Mouse (Mus musculus) adrenal gland, adult 2 months (tissue): ENCODE measurements around the gene E2f4. TPM values are rescaled to one million over a fixed set of nuclear protein-coding genes. Genes with fewer than 3 reads are reported as not detected.

Experiments used
- DNase-seq: peaks from one replicate; pipeline ENCODE4 v3.0.0; 2021
- polyA plus RNA-seq: library from polyadenylated mRNA; depleted of rRNA; stranded (reverse); fragments of >200 nt; gene quantifications from 2 replicates; pipeline ENCODE4 v1.2.3, GENCODE M21; 2012
- total RNA-seq, 2 experiments: library from RNA; stranded (reverse); gene quantifications; 2 replicates each; pipeline ENCODE4 v1.2.3; 2021

E2f4 gene
- total and polyA plus RNA-seq, 3 experiments, result 35.9 to 108 (median 47.0) TPM

DNA sequence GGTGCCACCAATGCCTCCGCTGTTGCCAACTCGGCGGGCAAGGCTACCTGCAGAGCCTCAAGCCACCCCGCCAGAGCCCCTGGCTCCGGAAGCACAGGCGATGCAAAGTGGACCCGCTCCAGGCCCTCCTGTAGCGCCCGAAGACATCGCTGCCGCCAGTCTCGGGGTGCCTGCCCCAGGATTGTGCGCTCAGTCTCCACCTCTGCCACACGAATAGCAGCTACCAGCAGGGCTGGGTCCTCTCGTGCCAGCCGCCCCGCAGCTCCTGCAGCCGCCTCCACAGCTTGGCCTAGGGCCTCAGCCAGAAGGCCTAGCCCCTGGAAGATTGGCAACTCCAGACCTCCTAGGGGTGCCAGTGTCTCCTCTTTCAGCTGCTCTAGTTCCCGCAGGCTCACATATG is 4.1 kb upstream of the E2f4 start:
- no peak for DNase-seq

DNA sequence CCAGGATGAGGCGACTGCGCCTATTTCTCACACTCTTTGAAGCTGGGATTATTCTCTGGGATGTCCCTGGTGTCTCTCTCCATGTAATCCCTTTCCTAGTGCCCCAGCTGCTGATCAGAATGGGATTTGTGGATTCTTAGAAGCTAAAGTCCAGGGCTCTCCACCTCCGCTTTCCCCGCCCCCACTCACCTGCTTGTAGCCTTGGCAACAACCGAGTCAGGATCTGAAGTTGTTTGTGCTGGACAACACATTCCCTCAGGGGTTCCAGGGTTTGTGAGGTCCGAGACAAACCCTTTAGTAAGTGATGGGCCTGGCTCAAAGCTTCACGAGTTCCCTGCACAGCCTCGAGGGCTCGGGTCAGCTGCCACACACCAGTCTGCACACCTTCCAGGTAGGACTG is 2.7 kb upstream of the E2f4 start:
- DNase-seq, result no peak

DNA sequence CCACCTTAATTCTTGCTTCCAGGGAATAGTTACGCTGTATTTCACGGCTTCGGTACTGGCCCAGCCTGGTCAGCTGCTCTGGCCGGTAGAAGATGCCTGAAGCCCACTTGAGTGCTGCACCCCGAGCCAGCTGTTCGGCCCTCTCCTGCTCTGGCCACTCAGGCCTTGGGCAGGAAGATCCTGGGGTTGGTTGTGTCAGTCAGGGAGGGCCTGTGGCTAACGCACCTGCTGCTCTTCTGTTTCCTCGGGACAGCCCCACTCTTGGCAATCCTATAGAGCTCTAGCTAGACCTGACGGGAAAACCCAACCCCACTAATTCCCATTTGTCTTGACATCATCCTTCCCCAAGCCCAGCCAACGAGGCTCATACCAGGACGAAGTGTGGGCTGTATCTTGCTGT is 2.2 kb upstream of the E2f4 start:
- DNase-seq, result peak; percentile 30

DNA sequence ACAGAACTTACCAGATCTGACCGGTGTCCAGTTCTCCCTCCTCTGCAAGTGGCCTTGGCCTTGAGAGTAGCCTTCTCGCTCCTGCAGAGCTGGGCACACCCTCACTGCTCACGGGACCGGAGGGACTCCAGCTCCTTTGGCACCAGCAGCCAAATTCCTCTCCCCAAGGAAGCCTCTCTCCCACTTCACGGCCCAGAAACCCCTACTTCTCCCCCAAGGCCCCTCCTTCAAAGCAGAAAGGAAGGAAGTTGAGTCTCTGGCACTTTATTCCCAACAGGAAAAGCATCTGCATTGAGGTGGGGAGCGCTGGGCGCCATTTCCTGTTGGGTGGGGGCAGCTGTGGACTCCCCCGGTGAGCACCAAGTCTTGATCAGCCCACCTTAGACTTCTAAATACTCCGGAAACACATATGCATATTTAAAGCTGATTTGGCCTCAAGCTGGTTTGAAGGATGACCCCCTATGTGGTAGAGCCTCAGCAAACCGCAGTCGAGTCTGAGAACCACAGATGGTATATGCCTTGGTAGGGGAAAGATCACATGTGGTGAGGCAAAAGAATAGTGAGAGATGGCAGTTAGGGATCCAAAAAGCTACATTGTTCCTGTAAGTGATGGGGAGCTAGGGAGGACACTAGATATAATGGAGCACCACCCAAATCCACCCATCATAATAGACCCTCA is 1.4 kb upstream of the E2f4 start, which contains the start of gene Exoc3l:
TSS of gene Exoc3l (minus strand) at position 207 of the 679 bp plus-strand sequence.
- DNase-seq, result peak; percentile 85

DNA sequence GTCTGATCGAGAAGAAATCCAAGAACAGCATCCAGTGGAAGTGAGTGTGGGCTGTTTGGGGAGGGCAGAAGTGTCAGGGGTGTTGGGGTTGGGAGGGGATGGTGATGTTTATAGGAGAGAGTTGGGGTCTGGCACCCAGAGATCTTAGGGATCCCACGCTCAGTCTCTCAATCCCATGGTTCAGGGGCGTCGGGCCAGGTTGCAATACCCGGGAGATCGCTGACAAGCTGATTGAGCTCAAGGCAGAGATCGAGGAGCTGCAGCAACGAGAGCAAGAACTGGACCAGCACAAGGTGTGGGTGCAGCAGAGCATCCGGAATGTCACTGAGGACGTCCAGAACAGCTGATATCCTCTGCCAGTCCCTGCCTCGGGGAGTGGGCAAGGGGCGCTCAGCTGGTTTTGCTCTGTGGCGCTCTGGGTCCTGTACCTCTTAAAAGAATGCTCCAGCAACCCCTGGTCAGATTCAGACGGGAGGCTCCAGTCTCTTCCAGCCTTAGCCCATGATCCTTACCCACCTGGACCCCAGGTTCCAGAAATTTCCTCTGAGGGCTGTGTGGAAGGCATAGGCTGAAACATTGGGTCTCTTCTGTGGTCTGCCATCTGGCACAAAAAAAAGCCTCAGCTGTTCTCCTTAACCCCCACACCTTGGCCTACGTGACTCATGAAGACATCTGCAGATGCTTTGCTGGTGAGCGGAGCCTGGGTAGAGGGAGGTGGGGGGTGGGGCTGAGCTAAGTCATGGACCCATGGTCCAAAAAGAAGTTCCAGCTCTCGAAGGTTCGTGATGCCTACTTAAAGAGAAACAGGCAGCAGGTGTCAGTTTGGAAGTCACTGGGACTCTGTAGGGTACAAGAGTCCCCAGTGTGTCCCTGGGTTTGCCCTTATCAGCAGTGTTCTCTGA is 1.1 kb downstream of the E2f4 start:
- DNase-seq, result no peak

DNA sequence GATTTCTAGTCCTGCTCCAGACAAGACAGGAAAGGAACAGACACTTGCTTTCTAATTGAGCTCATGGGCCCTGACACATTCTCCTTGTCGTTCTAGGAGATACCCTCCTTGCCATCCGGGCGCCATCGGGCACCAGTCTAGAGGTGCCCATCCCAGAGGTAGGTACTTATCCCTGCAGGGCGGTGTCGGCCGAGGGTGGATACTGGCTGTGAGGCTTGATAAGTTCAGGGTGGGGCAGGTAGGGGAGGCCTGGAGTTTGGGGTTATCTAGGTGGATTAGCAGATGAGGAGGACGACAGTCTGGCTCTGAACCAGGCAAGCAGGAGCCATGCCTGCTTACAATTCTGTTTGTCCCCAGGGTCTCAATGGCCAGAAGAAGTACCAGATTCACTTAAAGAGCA is 2.5 kb downstream of the E2f4 start:
- DNase-seq, result no peak

DNA sequence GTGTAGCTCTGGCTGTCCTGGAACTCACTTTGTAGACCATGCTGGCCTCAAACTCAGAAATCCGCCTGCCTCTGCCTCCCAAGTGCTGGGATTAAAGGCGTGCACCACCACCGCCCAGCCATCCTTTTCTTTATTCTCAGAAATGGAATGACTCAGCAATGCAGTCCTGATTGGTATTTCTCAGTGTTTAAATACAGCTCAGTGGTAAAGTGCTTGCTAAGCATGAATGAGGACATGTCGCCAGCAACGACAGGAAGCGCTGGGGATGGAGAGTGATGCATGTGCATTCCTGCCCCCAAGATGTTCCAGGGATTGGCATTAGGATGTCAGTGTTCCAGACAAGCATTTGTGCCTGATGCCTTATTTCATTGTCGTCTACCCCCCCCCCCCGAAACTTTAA is 5.9 kb downstream of the E2f4 start:
- DNase-seq, result no peak

DNA sequence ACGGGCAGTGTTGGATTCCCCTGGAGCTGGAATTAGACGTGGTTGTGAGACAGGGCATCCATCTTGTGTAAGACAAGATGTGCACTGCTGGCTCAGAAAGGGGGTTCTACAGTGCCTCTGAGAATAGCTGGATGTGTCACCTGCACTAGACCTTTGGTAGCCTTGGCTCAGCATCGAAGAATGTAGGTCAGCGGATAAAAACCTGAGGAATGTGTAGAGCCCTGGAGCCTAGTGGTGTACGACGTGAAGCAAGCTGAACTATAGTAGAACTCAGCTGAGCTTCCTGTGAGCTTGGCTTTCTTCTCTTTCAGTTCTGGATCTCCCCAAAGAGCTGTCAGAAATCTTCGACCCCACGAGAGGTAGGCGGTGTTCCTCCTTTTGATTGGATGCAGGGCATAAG is 6.4 kb downstream of the E2f4 start:
- no peak for DNase-seq

DNA sequence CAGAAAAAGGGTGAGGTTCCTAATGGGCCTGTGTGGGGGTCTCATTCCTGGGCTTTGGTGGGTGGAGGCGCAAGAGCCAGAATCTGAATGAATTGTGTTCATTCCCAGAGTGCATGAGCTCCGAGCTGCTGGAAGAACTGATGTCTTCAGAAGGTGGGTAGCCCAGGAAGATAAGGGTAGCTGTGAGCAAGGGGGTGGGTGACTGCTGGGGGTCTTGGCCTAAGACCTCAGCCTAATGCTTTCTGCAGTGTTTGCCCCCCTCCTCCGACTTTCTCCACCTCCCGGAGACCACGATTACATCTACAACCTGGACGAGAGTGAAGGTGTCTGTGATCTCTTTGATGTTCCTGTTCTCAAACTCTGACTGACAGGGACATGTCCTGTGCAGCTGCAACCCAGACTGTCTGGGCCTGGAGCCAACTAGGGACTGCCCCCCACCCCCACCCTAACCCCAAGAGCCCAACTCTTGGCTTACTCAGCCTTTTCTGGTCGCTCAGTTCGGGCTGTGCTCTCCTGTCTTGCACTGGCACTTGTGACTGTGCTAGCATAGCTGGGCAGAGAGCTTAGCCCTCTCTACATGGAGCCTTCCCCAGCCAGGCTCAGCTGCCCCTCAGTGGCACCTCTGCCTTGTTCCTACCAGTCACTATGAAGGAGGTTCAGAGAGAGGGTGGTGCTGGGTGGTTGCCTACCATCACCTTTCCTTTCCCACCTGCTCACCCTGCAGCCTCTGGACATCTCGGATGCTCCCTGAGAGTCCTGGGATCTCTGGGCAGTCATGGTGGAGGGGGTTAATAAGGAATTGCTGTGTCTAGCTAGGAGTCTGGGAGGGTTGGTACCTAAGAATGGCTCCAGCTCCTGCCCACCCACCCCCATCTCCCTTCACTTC is 7.1 kb downstream of the E2f4 start:
- no peak for DNase-seq

DNA sequence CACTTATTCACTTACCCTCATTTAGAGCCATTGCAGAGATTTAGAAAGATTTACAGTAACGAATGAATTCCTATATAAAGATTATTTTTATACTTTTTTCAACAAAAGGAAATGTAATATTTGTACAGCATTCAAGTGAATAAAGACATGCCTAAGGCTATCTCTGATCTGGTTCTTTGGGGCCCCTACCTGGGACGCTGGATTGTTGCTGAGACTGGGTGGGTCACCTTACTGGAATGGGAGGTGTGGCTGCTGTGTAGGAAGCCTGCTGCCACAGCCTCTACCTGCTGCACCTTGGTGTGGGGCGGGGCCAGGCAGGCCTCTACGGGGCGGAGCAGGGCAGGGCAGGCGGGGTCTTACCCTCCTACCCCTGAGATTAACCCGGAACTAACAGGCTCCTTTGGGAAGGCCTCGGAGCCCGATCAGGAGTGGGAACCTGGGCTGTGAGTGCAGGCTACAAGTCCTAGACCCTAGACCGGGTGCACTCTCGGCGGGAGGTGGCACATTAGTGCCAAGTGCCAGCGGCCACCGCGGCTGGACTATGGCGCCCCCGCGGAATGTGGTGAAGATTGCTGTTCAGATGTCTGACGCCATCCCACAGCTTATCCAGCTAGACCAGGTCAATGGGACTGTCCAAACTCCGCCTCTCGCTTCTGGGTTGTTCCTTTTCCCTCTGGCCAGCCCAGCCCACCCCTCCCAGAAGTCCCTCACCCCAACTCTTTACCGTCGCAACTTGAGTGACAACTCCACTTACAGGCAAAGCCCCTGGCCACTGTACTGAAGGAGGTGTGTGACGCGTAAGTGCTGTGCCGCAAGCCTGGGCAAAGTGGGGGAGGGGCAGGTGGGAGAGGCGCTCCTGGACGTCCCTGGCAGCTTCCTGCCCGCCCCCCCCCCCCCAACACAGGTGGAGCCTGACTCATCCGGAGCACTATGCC is 8.0 kb downstream of the E2f4 start, which contains the start of gene Elmo3:
TSS of gene Elmo3 (plus strand) at position 391 of the 935 bp plus-strand sequence.
- peak; percentile 82 for DNase-seq

DNA sequence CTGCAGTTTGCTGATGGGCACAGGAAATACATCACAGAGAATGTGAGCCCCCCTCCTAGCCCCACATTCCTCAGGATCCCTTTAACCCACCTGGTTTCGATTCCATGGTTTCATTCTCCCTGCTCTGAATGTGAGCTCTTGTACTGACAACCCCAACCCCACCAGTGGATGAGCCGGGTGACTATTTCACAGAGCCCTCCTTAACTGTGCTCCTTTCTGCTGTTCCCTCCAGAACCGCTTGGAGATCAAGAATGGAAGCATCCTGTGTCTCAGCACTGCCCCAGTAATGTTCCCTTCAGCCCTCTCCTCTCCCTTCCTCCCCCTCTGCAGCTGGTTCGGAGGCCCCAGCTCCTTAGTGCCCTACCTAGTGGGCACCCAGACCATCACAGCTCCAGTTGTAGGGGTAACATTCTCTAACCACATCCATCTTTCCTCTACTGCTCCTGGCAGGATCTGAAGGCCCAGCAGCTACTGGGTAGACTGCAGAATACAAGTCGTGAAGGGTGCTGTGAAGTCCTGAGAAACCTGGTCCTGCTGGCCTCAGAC is 8.8 kb downstream of the E2f4 start:
- DNase-seq, result no peak

DNA sequence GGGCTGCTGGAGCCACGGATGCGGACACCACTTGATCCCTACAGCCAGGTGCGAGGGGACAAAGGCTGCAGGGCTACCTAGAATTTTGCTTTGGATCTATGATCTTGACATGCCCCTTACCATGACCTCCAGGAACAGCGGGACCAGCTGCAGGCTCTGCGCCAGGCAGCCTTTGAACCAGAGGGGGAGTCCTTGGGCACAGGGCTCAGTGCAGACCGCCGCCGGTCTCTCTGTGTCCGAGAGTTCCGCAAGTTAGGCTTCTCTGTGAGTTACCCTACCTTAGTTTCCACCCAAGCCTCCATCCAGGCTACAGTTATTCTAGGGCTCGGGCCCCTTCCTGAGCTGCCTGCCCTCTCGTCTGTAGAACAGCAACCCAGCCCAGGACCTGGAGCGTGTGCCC is 10.2 kb downstream of the E2f4 start:
- DNase-seq, result no peak

DNA sequence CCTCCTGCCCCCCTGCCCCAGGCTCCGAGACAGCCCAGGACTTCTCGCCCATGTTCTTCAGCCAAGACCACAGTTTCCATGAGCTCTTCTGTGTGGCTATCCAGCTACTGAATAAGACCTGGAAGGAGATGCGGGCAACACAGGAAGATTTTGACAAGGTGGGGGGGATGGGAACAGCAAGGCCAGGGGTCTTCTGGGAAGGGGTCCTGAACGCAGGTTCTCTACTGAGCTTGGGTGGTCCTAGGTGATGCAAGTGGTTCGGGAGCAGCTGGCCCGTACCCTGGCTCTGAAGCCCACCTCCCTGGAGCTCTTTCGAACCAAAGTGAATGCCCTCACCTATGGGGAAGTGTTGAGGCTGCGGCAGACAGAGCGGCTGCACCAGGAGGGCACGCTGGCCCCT is 11.0 kb downstream of the E2f4 start:
- no peak for DNase-seq

DNA sequence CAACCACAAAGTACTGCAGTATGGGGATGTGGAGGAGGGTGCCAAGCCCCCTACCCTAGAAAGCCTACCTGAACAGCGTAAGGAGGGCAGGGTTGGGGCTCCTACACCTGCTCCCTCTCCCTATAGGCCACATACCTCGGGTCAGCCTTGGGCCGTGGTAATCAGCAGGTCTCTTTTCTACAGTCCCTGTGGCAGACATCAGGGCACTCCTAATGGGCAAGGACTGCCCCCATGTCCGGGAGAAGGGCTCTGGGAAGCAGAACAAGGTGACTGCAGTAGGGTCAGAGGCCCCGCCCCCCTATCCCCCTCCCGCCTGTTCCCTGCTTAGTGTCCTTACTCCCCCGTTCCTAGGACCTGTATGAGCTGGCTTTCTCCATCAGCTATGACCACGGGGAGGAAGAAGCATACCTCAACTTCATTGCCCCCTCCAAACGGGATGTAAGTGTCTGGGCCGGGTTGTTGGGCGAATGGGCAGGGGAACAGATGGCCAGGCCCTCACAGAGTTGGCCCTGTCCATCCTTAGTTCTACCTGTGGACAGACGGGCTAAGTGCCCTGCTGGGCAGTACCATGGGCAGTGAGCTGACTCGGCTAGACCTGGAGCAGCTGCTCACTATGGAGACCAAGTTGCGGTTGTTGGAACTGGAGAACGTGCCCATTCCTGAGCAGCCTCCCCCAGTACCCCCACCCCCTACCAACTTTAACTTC is 11.8 kb downstream of the E2f4 start:
- DNase-seq, result no peak

DNA sequence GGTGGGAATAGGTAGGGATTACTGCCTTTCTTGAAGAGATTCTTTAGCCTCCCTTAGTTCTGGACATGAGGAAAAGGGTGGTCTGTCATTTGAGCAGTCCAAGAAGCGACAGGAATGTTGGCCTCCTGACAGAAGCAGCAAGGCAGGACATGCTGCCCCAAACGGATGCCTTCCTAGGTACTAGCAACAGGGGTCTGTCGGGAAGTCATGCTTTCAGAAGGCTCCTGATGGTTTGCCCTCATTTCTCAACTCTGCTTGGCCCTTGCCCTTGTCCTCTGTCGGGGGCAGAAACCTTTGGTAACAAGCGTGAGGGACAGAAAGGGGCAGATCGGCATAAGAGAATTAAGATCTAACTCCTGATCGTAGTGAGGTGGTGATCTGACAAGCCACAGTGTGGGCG is 12.7 kb downstream of the E2f4 start:
- no peak for DNase-seq

DNA sequence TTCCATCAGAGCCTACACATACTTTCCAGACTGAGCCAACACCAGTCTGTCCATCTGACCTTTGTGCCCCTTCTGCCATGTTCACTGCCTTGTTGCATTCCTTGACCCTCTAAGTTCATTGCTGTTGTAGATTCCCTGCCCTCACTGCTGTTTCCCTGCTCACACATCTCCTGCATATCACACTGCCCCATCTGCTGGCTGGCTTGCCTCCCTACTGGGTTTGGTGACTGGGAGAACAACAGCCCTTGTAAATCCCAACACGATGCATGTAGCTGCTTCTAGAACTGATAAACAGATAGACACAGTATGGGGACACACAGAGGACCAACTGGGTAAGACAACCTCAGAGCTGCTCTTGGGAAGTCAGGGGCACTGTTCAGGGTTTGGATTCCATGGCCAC is 14.3 kb downstream of the E2f4 start:
- no peak for DNase-seq

DNA sequence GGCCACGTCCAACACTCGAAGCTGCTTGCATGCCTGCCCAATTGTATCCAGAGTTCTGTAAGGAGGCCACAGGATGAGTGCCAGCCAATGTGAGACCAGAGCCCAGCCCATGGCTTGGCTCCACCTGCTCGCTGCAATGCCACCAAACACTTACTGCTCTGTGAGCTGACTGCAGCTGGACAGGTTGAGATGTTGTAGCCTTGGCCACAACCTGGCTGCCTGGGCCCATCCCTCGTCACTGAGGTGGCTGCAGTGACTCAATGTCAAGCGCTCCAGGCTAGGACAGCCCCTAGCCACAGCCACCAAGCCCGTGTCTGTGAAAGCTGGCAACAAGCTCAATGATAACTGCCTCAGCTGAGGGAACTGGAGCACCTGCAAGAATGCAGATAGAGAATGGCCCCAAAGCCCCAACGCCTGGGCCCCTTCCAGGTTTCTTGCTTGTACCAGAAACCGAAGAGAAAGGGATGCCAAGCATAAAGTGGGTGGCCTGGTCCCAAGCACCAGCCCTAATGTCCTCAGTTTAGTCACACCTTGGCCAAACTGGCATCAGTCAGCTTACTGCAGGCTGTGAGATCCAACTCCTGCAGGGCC is 15.5 kb downstream of the E2f4 start:
- DNase-seq, result no peak

DNA sequence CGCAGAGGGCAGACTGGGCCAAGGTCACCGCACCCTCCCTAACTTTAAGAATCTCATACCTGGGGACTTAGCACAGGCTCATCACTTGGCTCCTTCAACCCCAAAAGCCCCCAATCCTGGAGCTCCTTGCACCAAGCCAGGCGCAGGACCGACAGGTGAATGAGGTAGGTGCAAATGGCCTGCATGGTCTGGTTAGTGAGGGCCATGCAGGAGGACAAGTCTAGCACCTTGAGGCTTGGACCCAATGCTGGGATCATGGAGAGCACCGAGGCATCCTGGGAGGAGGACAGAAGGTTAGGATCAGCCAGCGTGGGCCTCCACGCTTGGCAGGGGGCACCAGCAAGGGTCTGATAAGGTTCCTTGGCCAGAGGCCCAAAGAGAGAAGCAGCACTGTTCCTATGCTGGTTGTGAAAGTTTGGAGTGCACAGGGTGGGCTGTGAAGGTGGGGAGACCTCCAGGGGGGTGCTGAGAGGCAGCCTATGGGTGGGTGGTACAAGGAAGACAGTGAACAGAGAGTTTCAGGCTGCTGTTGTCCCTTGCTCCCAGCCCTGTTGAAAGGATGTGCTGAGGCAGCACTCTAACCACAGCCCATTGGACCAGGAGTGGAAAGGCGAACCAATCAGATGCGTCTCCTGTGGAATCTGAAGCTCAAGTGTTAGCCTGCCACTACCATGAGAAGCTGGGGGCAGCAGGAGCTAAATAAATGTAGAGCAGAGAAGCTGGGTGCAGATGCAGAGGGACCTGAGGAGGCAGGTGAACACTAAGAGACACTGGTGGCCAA is 16.3 kb downstream of the E2f4 start:
- DNase-seq, result no peak
